Mouse (Mus musculus) hindlimb bud, embryonic 11.5 days (tissue): ENCODE results near the gene Ppp2ca.
"Not testable (repeated sequence)": the region's sequence is repeated elsewhere in the genome, so short reads cannot be mapped to it uniquely, and the experiment has no call there.

ENCODE experiments used
- DNase-seq: peaks from one replicate; pipeline ENCODE4 v3.0.0-alpha.2; 2012; ENCODE audit warnings: low read depth, low spot score; ENCODE audit errors: extremely low spot score

Gene Ppp2ca

GRCm38 (mm10) chr11:52130451-52131068 lies 32.1 kb downstream of the Ppp2ca start:
- DNase-seq = no peak

- not testable (repeated sequence) for DNase-seq
Observed at GRCm38 (mm10) chr11:52143675-52144074, 45.2 kb downstream of the Ppp2ca start.

- DNase-seq = not testable (repeated sequence)
Observed at GRCm38 (mm10) chr11:52145428-52145827, 46.9 kb downstream of the Ppp2ca start, which contains the start of gene Olfr1373. Gene Olfr1373 (minus strand): TSS chr11:52145528.

- DNase-seq = no peak
Observed at GRCm38 (mm10) chr11:52163926-52164325, 65.4 kb downstream of the Ppp2ca start.

DNA sequence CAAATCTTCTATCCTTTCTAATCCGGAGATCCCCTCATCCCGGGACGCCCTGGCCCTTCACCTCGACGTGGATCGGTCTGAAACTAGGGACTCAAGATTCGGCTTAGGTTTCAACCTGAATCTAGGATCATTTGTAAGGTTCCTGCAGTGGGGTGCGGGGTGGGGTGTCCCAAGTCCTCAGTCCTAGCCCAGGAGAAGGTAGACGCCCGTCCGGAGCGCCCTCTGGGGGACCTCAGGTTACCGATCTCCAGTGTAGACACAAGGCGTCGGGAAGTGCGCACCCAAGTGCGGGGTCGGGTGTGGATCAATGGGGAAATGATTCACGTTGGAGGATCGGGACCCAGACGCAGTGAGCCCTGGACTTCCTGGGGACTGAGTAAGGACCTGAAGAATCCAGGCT lies 68.6 kb downstream of the Ppp2ca start:
- DNase-seq = no peak

DNA sequence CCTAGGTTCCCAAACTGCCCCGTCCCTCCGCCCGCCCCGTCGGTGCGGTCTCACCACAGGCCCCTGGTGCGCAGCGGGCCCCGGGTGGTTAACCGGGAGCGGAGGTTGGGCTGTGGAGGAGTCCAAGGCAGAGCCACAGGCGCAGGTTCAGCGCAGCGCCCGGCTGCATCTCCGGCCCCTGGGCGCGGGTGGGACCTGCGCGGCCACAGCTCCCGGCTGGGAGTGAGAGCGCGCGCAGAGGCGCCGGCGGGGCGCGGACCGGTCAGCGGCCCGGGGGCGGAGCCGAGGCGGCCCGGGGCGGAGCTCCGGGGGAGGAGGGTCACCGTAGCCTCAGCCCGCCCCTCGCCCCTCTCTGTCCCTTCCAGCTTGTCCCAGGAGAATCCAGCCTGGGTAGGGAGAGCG lies 69.4 kb downstream of the Ppp2ca start:
- not testable (repeated sequence) for DNase-seq

DNA sequence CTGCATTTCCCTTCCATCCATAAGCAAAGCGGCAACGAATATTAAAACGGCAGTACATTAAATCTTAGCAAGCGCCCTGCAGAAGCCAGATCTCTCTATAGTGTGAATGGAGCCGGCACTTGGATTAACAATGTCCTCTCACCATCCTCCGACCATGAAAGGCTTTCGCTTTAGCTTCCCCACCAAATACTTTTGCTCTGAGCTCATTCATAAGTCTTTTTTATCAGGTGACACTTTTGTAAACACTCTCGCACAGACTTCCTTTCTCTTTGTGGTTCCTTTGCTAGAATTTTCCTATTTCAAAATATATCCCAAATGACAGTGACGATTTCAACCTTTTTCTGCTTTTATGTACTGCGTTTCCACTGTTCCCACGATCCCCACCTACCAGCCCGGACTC lies 70.0 kb downstream of the Ppp2ca start:
- DNase-seq = no peak
